In the genomic region with DNA sequence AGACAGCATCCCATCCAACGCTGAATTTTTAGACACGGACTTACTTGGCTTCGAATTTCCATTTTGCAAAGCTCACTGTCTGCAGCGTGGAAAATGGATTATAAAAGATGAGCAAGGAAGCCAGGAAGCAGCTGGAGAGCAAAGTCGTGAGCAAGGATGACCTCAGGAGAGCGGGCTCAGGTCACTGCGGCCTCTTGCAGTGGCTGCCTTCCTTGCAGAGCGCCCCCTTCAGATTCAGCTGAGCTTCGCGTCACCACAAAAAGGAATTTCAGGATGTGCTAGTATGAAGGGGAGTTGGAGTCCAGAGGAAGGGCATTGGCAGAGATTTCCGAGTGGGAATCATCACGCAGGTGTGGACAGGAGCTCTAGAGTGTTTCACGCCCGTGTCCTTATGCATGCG, we compare ENCODE assay signal across 12 mouse cellular contexts. TPM values are rescaled to one million over a fixed set of nuclear protein-coding genes. Genes with fewer than 3 reads are reported as not detected.
DNase-seq lines count a peak whose midpoint lies in the region; ATAC-seq lines count a peak whose summit lies in the region.
"Had no signal": no experiment of that assay in that cellular context is flagged by ENCODE, and none has a peak within 500 bp of the region (broad histone marks: within the 10 kb centered on the region; RNA-seq: fewer than 3 reads in every experiment).

No protein-coding gene starts in this region.

- H3K9me3 ChIP-seq in hindbrain, embryonic 11.5 days (ENCODE audit: control insufficient read depth, low read length) = no peaks in the 10 kb centered on the region
- no peaks in the 10 kb centered on the region for H3K9me3 ChIP-seq in hindbrain, embryonic 14.5 days (ENCODE audit: control insufficient read depth, low read length)
- H3K9me3 ChIP-seq: forebrain, embryonic 15.5 days had no signal

- WGBS in hindbrain, embryonic 11.5 days = 22% methylated on average over 15 of the region's 15 CpGs
- WGBS in hindbrain, embryonic 14.5 days = 23% methylated on average over 15 of the region's 15 CpGs

- no peak overlapping the region for H3K9ac ChIP-seq in hindbrain, embryonic 11.5 days (ENCODE audit: low read depth, low read length)
- no peak overlapping the region for H3K9ac ChIP-seq in hindbrain, embryonic 14.5 days
- H3K9ac ChIP-seq: forebrain, embryonic 15.5 days had no signal

- no peaks in the 10 kb centered on the region for H3K36me3 ChIP-seq in hindbrain, embryonic 11.5 days (ENCODE audit: control insufficient read depth, insufficient read depth, low read length)
- H3K36me3 ChIP-seq in hindbrain, embryonic 14.5 days (replicated peaks; ENCODE audit: control insufficient read depth, insufficient read depth) = no peaks in the 10 kb centered on the region
- H3K36me3 ChIP-seq: forebrain, embryonic 15.5 days had no signal

- no peaks in the 10 kb centered on the region for H3K27me3 ChIP-seq in hindbrain, embryonic 11.5 days (ENCODE audit: control insufficient read depth, insufficient read depth, low read length)
- no peaks in the 10 kb centered on the region for H3K27me3 ChIP-seq in hindbrain, embryonic 14.5 days (ENCODE audit: control insufficient read depth, insufficient read depth, low read length)

- H3K4me1 ChIP-seq in hindbrain, embryonic 11.5 days (replicated peaks; ENCODE audit: control insufficient read depth, insufficient read depth, low read length) = no peaks in the 10 kb centered on the region
- no peaks in the 10 kb centered on the region for H3K4me1 ChIP-seq in hindbrain, embryonic 14.5 days (replicated peaks; ENCODE audit: control insufficient read depth, insufficient read depth, low read length)
- H3K4me1 ChIP-seq: forebrain, embryonic 15.5 days had no signal

- peak; percentile 22 for DNase-seq in hindbrain, embryonic 11.5 days (ENCODE audit: low spot score)
- DNase-seq in hindbrain, embryonic 14.5 days (ENCODE audit: low spot score) = no peak
- DNase-seq in lung, postnatal 10 days = peak; percentile 36
- DNase-seq in lung, postnatal 36 days = no peak
- DNase-seq in adrenal gland, postnatal 36 days = peak; percentile 34 to 57
- peak; percentile 38 for DNase-seq in retina, postnatal 1 day
- DNase-seq in thymus, postnatal 0 days (ENCODE audit: low spot score) = no peak
- DNase-seq: heart, postnatal 36 days; layer of hippocampus, postnatal 36 days; thymus, adult 18-20 months had no signal

- no peak overlapping the region for H3K4me2 ChIP-seq in hindbrain, embryonic 11.5 days (replicated peaks; ENCODE audit: low read depth, low read length)
- H3K4me2 ChIP-seq in hindbrain, embryonic 14.5 days (replicated peaks) = no peak overlapping the region
- H3K4me2 ChIP-seq: forebrain, embryonic 15.5 days had no signal

- no peak overlapping the region for H3K4me3 ChIP-seq in hindbrain, embryonic 11.5 days (ENCODE audit: low read depth, low read length)
- no peak overlapping the region for H3K4me3 ChIP-seq in hindbrain, embryonic 14.5 days (replicated peaks; ENCODE audit: low read length)
- H3K4me3 ChIP-seq: forebrain, embryonic 15.5 days; megakaryocyte, embryonic 14.5 days had no signal

- no peak for ATAC-seq in hindbrain, embryonic 11.5 days (ENCODE audit: low FRiP score)
- ATAC-seq in hindbrain, embryonic 14.5 days (ENCODE audit: low FRiP score) = no peak
- ATAC-seq: forebrain, embryonic 15.5 days had no signal

- no peak overlapping the region for H3K27ac ChIP-seq in hindbrain, embryonic 11.5 days (ENCODE audit: low read depth, low read length)
- no peak overlapping the region for H3K27ac ChIP-seq in hindbrain, embryonic 14.5 days
- H3K27ac ChIP-seq: forebrain, embryonic 15.5 days had no signal

RNA-seq across cellular contexts. Expression of a gene that starts 10.3 kb away (rescaled TPM):
- 73.3 and 77.6 TPM in 2 replicates for polyA plus RNA-seq in hindbrain, embryonic 11.5 days (2014; fragmentation: Nextera tagmentation; extraction: Ambion mirVana)
- 57.0 and 72.4 TPM in 2 replicates for polyA plus RNA-seq in hindbrain, embryonic 14.5 days (2014; fragmentation: Nextera tagmentation; extraction: Ambion mirVana)
- 10 to 100 TPM; 26.8 to 41.2 TPM for total RNA-seq in adrenal gland, postnatal 36 days (2021)
- 84.7 and 86.0 TPM in 2 replicates for polyA plus RNA-seq in thymus, postnatal 0 days (2015; fragmentation: Nextera tagmentation; extraction: Ambion mirVana)

RNA-seq across cellular contexts. Expression of a gene that starts 10.4 kb away (rescaled TPM):
- 1.4 and 3.0 TPM in 2 replicates for polyA plus RNA-seq in hindbrain, embryonic 11.5 days (2014; fragmentation: Nextera tagmentation; extraction: Ambion mirVana)
- polyA plus RNA-seq in hindbrain, embryonic 14.5 days (2014; fragmentation: Nextera tagmentation; extraction: Ambion mirVana) = 0.55 TPM in 1 of 2 replicates, not detected in the other
- total RNA-seq in adrenal gland, postnatal 36 days (2021) = 1 to 10 TPM; 7.1 to 8.0 TPM
- polyA plus RNA-seq in thymus, postnatal 0 days (2015; fragmentation: Nextera tagmentation; extraction: Ambion mirVana) = 0.94 and 1.8 TPM in 2 replicates

RNA-seq across cellular contexts. Expression of a gene that starts 11.4 kb away (rescaled TPM):
- 9.6 and 12.7 TPM in 2 replicates for polyA plus RNA-seq in hindbrain, embryonic 11.5 days (2014; fragmentation: Nextera tagmentation; extraction: Ambion mirVana)
- polyA plus RNA-seq in hindbrain, embryonic 14.5 days (2014; fragmentation: Nextera tagmentation; extraction: Ambion mirVana) = 1.9 and 2.3 TPM in 2 replicates
- 10 to 100 TPM; 60.6 to 68.7 TPM for total RNA-seq in adrenal gland, postnatal 36 days (2021)
- polyA plus RNA-seq in thymus, postnatal 0 days (2015; fragmentation: Nextera tagmentation; extraction: Ambion mirVana) = 41.4 and 51.6 TPM in 2 replicates

RNA-seq across cellular contexts. Expression of a gene that starts 11.7 kb away (rescaled TPM):
- 7.4 and 7.7 TPM in 2 replicates for polyA plus RNA-seq in hindbrain, embryonic 11.5 days (2014; fragmentation: Nextera tagmentation; extraction: Ambion mirVana)
- polyA plus RNA-seq in hindbrain, embryonic 14.5 days (2014; fragmentation: Nextera tagmentation; extraction: Ambion mirVana) = 4.7 and 5.0 TPM in 2 replicates
- 10 to 100 TPM; 16.3 to 17.9 TPM for total RNA-seq in adrenal gland, postnatal 36 days (2021)
- polyA plus RNA-seq in thymus, postnatal 0 days (2015; fragmentation: Nextera tagmentation; extraction: Ambion mirVana) = 8.6 and 10.0 TPM in 2 replicates

RNA-seq across cellular contexts. Expression of a gene that starts 28.3 kb away (rescaled TPM):
- 10.8 and 13.0 TPM in 2 replicates for polyA plus RNA-seq in hindbrain, embryonic 11.5 days (2014; fragmentation: Nextera tagmentation; extraction: Ambion mirVana)
- polyA plus RNA-seq in hindbrain, embryonic 14.5 days (2014; fragmentation: Nextera tagmentation; extraction: Ambion mirVana) = 95.7 and 111 TPM in 2 replicates
- 1 to 10 TPM; 5.5 to 7.5 TPM for total RNA-seq in adrenal gland, postnatal 36 days (2021)
- polyA plus RNA-seq in thymus, postnatal 0 days (2015; fragmentation: Nextera tagmentation; extraction: Ambion mirVana) = 1.2 and 2.3 TPM in 2 replicates

Comparison
In these comparisons a context has a peak if more than half of its experiments do, and no peak if none do; other contexts are left out.
1. DNase-seq: peak in hindbrain, embryonic 11.5 days (single experiment), lung, postnatal 10 days (single experiment), adrenal gland, postnatal 36 days (2 of 2) and retina, postnatal 1 day (single experiment); none in hindbrain, embryonic 14.5 days (single experiment), lung, postnatal 36 days (single experiment) and thymus, postnatal 0 days (single experiment).